Mouse (Mus musculus): ENCODE measurements around the gene Clca2. TPM values are rescaled to one million over a fixed set of nuclear protein-coding genes. Genes with fewer than 3 reads are reported as not detected.

Gene Clca2
- polyA plus RNA-seq, 2 experiments: 0.37 to 0.65 TPM

DNA sequence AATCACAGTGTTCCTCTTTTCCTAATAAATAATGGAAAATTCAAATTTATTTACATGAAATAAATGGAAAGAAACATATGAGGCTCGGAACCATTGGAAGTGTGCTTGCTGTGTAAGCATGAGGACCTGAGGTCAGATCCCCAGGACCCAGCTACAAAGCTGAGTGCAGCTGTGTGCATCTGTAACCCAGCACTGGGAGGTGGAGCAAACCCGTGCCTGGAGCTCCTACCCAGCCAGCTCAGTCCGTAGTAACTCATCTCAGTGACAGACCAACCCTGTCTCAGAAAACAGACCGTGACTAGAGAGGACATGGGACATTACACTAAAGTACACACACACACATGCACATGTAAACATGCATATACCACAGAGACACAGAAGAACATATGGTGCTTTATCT lies 41.0 kb upstream of the Clca2 start:
- 84% methylated on average over 4 of the region's 4 CpGs for WGBS
- ATAC-seq (ENCODE audit: low FRiP score, low read depth): no peak
- H3K9me3 ChIP-seq (ENCODE audit: control insufficient read depth, low read length): no peaks in the 10 kb centered on the region

DNA sequence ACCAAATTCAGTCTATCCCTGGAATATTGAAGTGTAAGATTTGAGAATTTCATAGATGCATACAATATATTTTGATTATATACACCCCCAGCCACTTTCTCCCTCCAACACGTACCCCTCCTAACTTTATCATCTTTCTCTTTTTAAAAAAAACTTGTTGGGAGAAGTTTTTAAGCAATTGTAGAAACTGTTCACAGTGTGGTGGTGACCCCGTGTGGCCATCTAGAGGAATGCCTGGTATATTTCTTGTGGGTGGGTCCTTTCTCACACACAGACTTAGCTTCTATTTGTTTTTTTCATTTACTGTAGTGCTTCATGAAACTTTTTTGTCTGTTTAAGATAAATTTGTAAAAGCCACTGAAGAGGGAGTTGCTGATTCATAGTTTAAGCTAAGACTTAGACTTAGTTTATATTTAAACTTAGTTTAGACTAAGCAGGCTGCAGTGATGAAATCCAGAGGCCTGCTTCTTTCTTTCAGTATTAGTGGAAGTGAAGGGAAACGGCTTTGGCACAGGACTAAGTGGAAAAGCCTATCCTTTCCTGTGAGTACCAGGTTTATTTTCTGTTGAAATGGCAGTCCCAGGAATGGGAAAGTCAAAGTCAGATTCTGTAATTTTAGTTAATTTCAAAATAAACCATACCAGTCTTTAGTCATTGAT lies 32.1 kb upstream of the Clca2 start:
- WGBS: 28% methylated on average over 3 of the region's 3 CpGs
- ATAC-seq (ENCODE audit: low FRiP score, low read depth) (no peak), DNase-seq (ENCODE audit: low spot score) (peak; percentile 87)
- Histone ChIP-seq H3K9me3 (ENCODE audit: control insufficient read depth, low read length) (no peaks in the 10 kb centered on the region), H3K9ac (ENCODE audit: low read depth, low read length, severe bottlenecking) (no peak overlapping the region), H3K27ac (replicated peaks; ENCODE audit: low read depth, low read length) (no peak overlapping the region), H3K4me3 (replicated peaks; ENCODE audit: low read length) (no peak overlapping the region), H3K4me1 (ENCODE audit: control insufficient read depth, insufficient read depth, low read length) (no peaks in the 10 kb centered on the region), H3K36me3 (ENCODE audit: control insufficient read depth, insufficient read depth, low read length) (peaks cover 33% of the 10 kb centered on the region), H3K27me3 (ENCODE audit: control insufficient read depth, insufficient read depth, low read length) (no peaks in the 10 kb centered on the region), H3K4me2 (replicated peaks; ENCODE audit: low read depth, low read length, severe bottlenecking) (no peak overlapping the region)
- TF ChIP-seq POLR2A (IDR thresholded peaks at IDR 0.05; ENCODE audit: borderline replicate concordance, extremely low read depth, insufficient read depth, insufficient read length): no peak

More for the DNA sequence above, 41.0 kb upstream of the Clca2 start:
- no peak for DNase-seq (ENCODE audit: low spot score)
- Histone ChIP-seq H3K4me1 (ENCODE audit: control insufficient read depth, insufficient read depth, low read length) (no peaks in the 10 kb centered on the region), H3K27ac (replicated peaks; ENCODE audit: low read depth, low read length) (no peak overlapping the region), H3K27me3 (ENCODE audit: control insufficient read depth, insufficient read depth, low read length) (no peaks in the 10 kb centered on the region), H3K36me3 (ENCODE audit: control insufficient read depth, insufficient read depth, low read length) (peaks cover 4% of the 10 kb centered on the region), H3K4me3 (replicated peaks; ENCODE audit: low read length) (no peak overlapping the region), H3K9ac (ENCODE audit: low read depth, low read length, severe bottlenecking) (no peak overlapping the region), H3K4me2 (replicated peaks; ENCODE audit: low read depth, low read length, severe bottlenecking) (no peak overlapping the region)
- TF ChIP-seq POLR2A (IDR thresholded peaks at IDR 0.05; ENCODE audit: borderline replicate concordance, extremely low read depth, insufficient read depth, insufficient read length): no peak

DNA sequence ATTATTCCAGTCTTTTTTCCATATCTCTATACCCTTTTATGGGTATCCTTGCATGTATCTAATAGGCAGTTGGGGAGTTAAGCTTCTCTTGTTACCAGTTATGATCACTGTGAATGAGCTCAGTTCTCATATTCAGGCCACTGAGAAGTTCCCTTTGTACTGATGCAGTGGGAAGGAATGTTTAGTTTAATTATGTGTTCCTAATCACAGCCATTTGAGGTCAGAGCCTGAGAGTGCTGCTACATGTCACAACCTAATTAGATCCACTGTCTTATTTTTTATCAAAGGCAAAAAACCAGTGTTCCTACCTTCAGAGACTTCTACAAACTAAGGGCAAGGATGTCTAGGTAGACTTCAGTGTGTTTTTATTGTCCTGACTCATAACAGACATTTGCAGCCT lies 30.1 kb upstream of the Clca2 start:
- no peaks in the 10 kb centered on the region for H3K27me3 ChIP-seq (ENCODE audit: control insufficient read depth, insufficient read depth, low read length)
- H3K36me3 ChIP-seq (ENCODE audit: control insufficient read depth, insufficient read depth, low read length): peaks cover 27% of the 10 kb centered on the region; the same call in 1 of the 2 replicates
- DNase-seq (ENCODE audit: low spot score): no peak
- no peak for TF ChIP-seq POLR2A (IDR thresholded peaks at IDR 0.05; ENCODE audit: borderline replicate concordance, extremely low read depth, insufficient read depth, insufficient read length)
- H3K4me2 ChIP-seq (replicated peaks; ENCODE audit: low read depth, low read length, severe bottlenecking): no peak overlapping the region
- H3K4me1 ChIP-seq (ENCODE audit: control insufficient read depth, insufficient read depth, low read length): no peaks in the 10 kb centered on the region
- no peak overlapping the region for H3K27ac ChIP-seq (replicated peaks; ENCODE audit: low read depth, low read length)
- no peak overlapping the region for H3K9ac ChIP-seq (ENCODE audit: low read depth, low read length, severe bottlenecking)
- H3K9me3 ChIP-seq (ENCODE audit: control insufficient read depth, low read length): no peaks in the 10 kb centered on the region
- no peak overlapping the region for H3K4me3 ChIP-seq (replicated peaks; ENCODE audit: low read length)
- ATAC-seq (ENCODE audit: low FRiP score, low read depth): no peak

DNA sequence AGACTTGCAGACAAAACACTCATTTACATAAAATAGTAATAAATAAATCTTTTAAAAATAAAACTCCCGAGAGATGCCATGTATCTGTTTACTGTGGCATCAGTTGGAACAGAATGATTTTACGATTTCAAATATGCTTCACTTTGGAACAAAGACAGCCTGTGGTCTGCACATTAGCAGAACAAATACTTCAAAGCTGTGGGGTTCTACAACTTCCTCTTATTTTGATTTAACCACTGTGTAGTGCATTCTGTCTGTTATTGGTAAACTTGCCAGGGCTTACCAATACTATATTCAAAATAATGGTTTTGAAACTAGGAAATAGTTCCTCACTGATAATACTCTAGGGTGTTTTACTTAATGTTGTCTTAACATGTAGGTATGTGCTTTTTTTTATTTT lies 27.4 kb upstream of the Clca2 start:
- Histone ChIP-seq H3K9me3 (ENCODE audit: control insufficient read depth, low read length) (no peaks in the 10 kb centered on the region), H3K27me3 (ENCODE audit: control insufficient read depth, insufficient read depth, low read length) (no peaks in the 10 kb centered on the region)

DNA sequence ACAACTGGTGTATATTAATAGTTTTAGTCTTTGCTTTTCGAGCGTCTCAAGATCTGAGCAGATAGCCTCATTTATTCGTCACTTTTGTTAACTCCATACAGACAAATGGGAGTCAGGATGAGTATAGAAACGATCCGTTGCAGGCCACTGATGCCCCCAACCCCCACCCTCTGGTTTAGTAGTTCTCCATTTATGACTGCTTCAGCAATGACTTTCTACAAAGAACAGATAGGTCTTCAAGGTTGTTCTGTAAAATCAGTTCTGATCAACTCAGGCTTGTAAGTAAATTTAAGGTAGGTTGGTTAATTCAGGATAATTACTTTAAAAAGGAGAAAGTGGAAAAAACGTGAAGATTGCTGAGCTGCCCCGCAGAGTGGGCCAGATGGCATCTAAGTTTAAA lies 20.2 kb upstream of the Clca2 start:
- Histone ChIP-seq H3K4me3 (replicated peaks; ENCODE audit: low read length) (peak overlapping the region; percentile 51), H3K36me3 (ENCODE audit: control insufficient read depth, insufficient read depth, low read length) (no peaks in the 10 kb centered on the region), H3K4me1 (ENCODE audit: control insufficient read depth, insufficient read depth, low read length) (0 out of 2 replicates have a peak, but pooled peaks cover 9% of the 10 kb centered on the region), H3K27me3 (ENCODE audit: control insufficient read depth, insufficient read depth, low read length) (no peaks in the 10 kb centered on the region), H3K27ac (replicated peaks; ENCODE audit: low read depth, low read length) (no peak overlapping the region), H3K9ac (ENCODE audit: low read depth, low read length, severe bottlenecking) (peak overlapping the region; percentile 72; the same call in 1 of the 2 replicates), H3K4me2 (replicated peaks; ENCODE audit: low read depth, low read length, severe bottlenecking) (peak overlapping the region; percentile 63), H3K9me3 (ENCODE audit: control insufficient read depth, low read length) (no peaks in the 10 kb centered on the region)
- no peak for DNase-seq (ENCODE audit: low spot score)
- no peak for ATAC-seq (ENCODE audit: low FRiP score, low read depth)
- TF ChIP-seq POLR2A (IDR thresholded peaks at IDR 0.05; ENCODE audit: borderline replicate concordance, extremely low read depth, insufficient read depth, insufficient read length): no peak
- 73% methylated on average over 7 of the region's 7 CpGs for WGBS

More for the DNA sequence above, 27.4 kb upstream of the Clca2 start:
- no peak overlapping the region for H3K4me2 ChIP-seq (replicated peaks; ENCODE audit: low read depth, low read length, severe bottlenecking)
- ATAC-seq (ENCODE audit: low FRiP score, low read depth): no peak
- 92% methylated on average over 2 of the region's 2 CpGs for WGBS
- no peak overlapping the region for H3K27ac ChIP-seq (replicated peaks; ENCODE audit: low read depth, low read length)
- H3K9ac ChIP-seq (ENCODE audit: low read depth, low read length, severe bottlenecking): no peak overlapping the region
- H3K4me3 ChIP-seq (replicated peaks; ENCODE audit: low read length): no peak overlapping the region
- TF ChIP-seq POLR2A (IDR thresholded peaks at IDR 0.05; ENCODE audit: borderline replicate concordance, extremely low read depth, insufficient read depth, insufficient read length): no peak
- peaks cover 17% of the 10 kb centered on the region; the same call in 1 of the 2 replicates for H3K36me3 ChIP-seq (ENCODE audit: control insufficient read depth, insufficient read depth, low read length)
- DNase-seq (ENCODE audit: low spot score): no peak
- H3K4me1 ChIP-seq (ENCODE audit: control insufficient read depth, insufficient read depth, low read length): no peaks in the 10 kb centered on the region

Data from limb, embryonic 14.5 days (tissue).